7 mouse cellular contexts compared by ENCODE assay signal in genomic region chr6:124570026-124570425, GRCm38 (mm10). TPM values are rescaled to one million over a fixed set of nuclear protein-coding genes. Genes with fewer than 3 reads are reported as not detected.
DNase-seq lines count a peak whose midpoint lies in the region; ATAC-seq and TF ChIP-seq lines count a peak whose summit lies in the region.

C1rb (plus strand) TSS chr6:124570294.

- no peaks in the 10 kb centered on the region for H3K36me3 ChIP-seq in heart, postnatal 0 days (replicated peaks; ENCODE audit: control insufficient read depth, insufficient read depth, low read length)

- TF ChIP-seq POLR2A in bone marrow, adult 2 months (IDR thresholded peaks at IDR 0.05; ENCODE audit: borderline replicate concordance, control insufficient read depth, low read depth, low read length), result no peak
- TF ChIP-seq POLR2A in embryonic fibroblast, embryonic 13.5 days (IDR thresholded peaks at IDR 0.05; ENCODE audit: low read depth, low read length), result no peak

- WGBS in bone marrow, adult 2 months, result 8% methylated on average over 8 of the region's 8 CpGs
- WGBS in heart, postnatal 0 days, result 1% methylated on average over 8 of the region's 8 CpGs

- H3K4me2 ChIP-seq in heart, postnatal 0 days (ENCODE audit: low read depth, low read length), result no peak within 1 kb of the TSS

- TF ChIP-seq EP300 in heart, postnatal 0 days (IDR thresholded peaks at IDR 0.05; ENCODE audit: low read depth), result no peak

- no peak within 1 kb of the TSS for H3K9ac ChIP-seq in heart, postnatal 0 days (replicated peaks; ENCODE audit: low read depth, low read length)

- no peak within 1 kb of the TSS for H3K27ac ChIP-seq in bone marrow, adult 2 months (ENCODE audit: control insufficient read depth, insufficient read depth, low read depth, low read length, poor library complexity)
- H3K27ac ChIP-seq in embryonic fibroblast, embryonic 13.5 days (ENCODE audit: insufficient read depth, low read length), result no peak within 1 kb of the TSS
- no peak within 1 kb of the TSS for H3K27ac ChIP-seq in heart, postnatal 0 days (ENCODE audit: low read depth)

- H3K4me3 ChIP-seq in bone marrow, adult 2 months (replicated peaks; ENCODE audit: control insufficient read depth, low read depth, low read length), result no peak within 1 kb of the TSS
- H3K4me3 ChIP-seq in embryonic fibroblast, embryonic 13.5 days (ENCODE audit: insufficient read depth, low read length), result no peak within 1 kb of the TSS
- H3K4me3 ChIP-seq in heart, postnatal 0 days (ENCODE audit: low read depth, low read length), result no peak within 1 kb of the TSS

- H3K27me3 ChIP-seq in heart, postnatal 0 days (ENCODE audit: control insufficient read depth, insufficient read depth, low read length), result no peaks in the 10 kb centered on the region

- DNase-seq in MN1 (ENCODE audit: low spot score), result peak; percentile 63
- peak; percentile 49 for DNase-seq in heart, postnatal 0 days (ENCODE audit: low spot score)
- DNase-seq in layer of hippocampus, adult 8-10 months (ENCODE audit: low spot score in 2 of 2), result peak; percentile 27 to 62
- DNase-seq in lung, postnatal 14 days, result peak; percentile 77
- DNase-seq in right cerebral cortex, postnatal 25 days, result peak; percentile 50

- TF ChIP-seq CTCF in bone marrow, adult 2 months (IDR thresholded peaks at IDR 0.05; ENCODE audit: control insufficient read depth, insufficient read depth, low read length), result peak; percentile 75
- peak; percentile 66; the same call in 1 of the 2 replicates for TF ChIP-seq CTCF in embryonic fibroblast, embryonic 13.5 days (IDR thresholded peaks at IDR 0.05; ENCODE audit: borderline replicate concordance, insufficient read depth, low read length)
- TF ChIP-seq CTCF in heart, postnatal 0 days (IDR thresholded peaks at IDR 0.05; ENCODE audit: low read depth), result peak; percentile 89

- no peaks in the 10 kb centered on the region for H3K4me1 ChIP-seq in bone marrow, adult 2 months (ENCODE audit: control insufficient read depth, insufficient read depth, low read length)
- no peaks in the 10 kb centered on the region for H3K4me1 ChIP-seq in embryonic fibroblast, embryonic 13.5 days (ENCODE audit: control insufficient read depth, insufficient read depth, low read length)
- 0 out of 2 replicates have a peak, but pooled peaks cover 6% of the 10 kb centered on the region for H3K4me1 ChIP-seq in heart, postnatal 0 days (ENCODE audit: control insufficient read depth, insufficient read depth)

- no peak for ATAC-seq in heart, postnatal 0 days (ENCODE audit: insufficient read depth, low read depth)

- no peaks in the 10 kb centered on the region for H3K9me3 ChIP-seq in heart, postnatal 0 days (replicated peaks; ENCODE audit: control insufficient read depth, low read length)

RNA-seq across cellular contexts. Expression of gene C1rb, which starts in this region (rescaled TPM):
- polyA plus RNA-seq in bone marrow, adult 2 months (2011; ENCODE audit: insufficient read depth, insufficient read length, low replicate concordance, missing spikeins), result not detected in 2 replicates
- polyA plus RNA-seq in embryonic fibroblast, embryonic 13.5 days (2011; ENCODE audit: insufficient read length, low read depth, missing spikeins), result not detected in 2 replicates
- not detected in 2 replicates for total RNA-seq in heart, postnatal 0 days (2014; rRNA removed; ENCODE audit: low replicate concordance)
- not detected in 2 replicates for polyA plus RNA-seq in heart, postnatal 0 days (2015; fragmentation: Nextera tagmentation; extraction: Ambion mirVana)
- total RNA-seq in layer of hippocampus, adult 8-10 months (2022), result not detected

Comparison
In these comparisons a context has a peak if more than half of its experiments do, and no peak if none do; other contexts are left out.
1. Peak in DNase-seq in heart, postnatal 0 days; RNA of the gene not detected or under 1 TPM.
2. Peak in DNase-seq in layer of hippocampus, adult 8-10 months; RNA of the gene not detected or under 1 TPM.